Mouse (Mus musculus): ENCODE measurements at regions not wholly inside any gene's neighbourhood (a gene's known extent, or its start where the extent isn't known, plus 50 kb on each side); places are given as distances from the start of the nearest gene placed in this dataset.

- ATAC-seq (ENCODE audit: low TSS enrichment), result no peak
Measured at GRCm38 (mm10) chr10:38538766-38539165, 282.8 kb downstream of the Rfpl4b start.

GRCm38 (mm10) chr10:38516636-38517035, 304.9 kb downstream of the Rfpl4b start:
- peak; percentile 44; the same call in 1 of the 2 replicates for ATAC-seq (ENCODE audit: low TSS enrichment)
